Mouse (Mus musculus) olfactory bulb, adult 2 months (tissue): ENCODE results near the gene Asic2.

Experiments
- CTCF ChIP-seq: fragments of 200-500 bp; IDR thresholded peaks from 2 replicates; pipeline ENCODE4 v1.5.1; 2012; ENCODE audit warnings: low read depth, mild to moderate bottlenecking, low read length, moderate library complexity; ENCODE audit not compliant: insufficient read depth
- POLR2A ChIP-seq: fragments of 200-500 bp; IDR thresholded peaks from 2 replicates; pipeline ENCODE4 v1.6.1; 2012; ENCODE audit warnings: mild to moderate bottlenecking, low read depth, low read length, moderate library complexity; ENCODE audit not compliant: insufficient read depth

- no peak for TF ChIP-seq POLR2A
- TF ChIP-seq CTCF, result no peak
Measured at GRCm38 (mm10) chr11:81187851-81188250, 780.4 kb downstream of the Asic2 start.
